Mouse (Mus musculus): ENCODE results near the gene Ivd. TPM values are rescaled to one million over a fixed set of nuclear protein-coding genes. Genes with fewer than 3 reads are reported as not detected.

Ivd gene
- total RNA-seq (2023) = 10 to 100 TPM; 29.2 to 30.5 TPM

GRCm38 (mm10) chr2:118861454-118862339, at the start of gene Ivd:
Gene Ivd, plus strand, starts transcription at chr2:118861954.

GRCm38 (mm10) chr2:118813981-118814836, 47.5 kb upstream of the Ivd start, which contains the start of gene Knstrn:
Gene Knstrn, plus strand, starts transcription at chr2:118814003.

DNA sequence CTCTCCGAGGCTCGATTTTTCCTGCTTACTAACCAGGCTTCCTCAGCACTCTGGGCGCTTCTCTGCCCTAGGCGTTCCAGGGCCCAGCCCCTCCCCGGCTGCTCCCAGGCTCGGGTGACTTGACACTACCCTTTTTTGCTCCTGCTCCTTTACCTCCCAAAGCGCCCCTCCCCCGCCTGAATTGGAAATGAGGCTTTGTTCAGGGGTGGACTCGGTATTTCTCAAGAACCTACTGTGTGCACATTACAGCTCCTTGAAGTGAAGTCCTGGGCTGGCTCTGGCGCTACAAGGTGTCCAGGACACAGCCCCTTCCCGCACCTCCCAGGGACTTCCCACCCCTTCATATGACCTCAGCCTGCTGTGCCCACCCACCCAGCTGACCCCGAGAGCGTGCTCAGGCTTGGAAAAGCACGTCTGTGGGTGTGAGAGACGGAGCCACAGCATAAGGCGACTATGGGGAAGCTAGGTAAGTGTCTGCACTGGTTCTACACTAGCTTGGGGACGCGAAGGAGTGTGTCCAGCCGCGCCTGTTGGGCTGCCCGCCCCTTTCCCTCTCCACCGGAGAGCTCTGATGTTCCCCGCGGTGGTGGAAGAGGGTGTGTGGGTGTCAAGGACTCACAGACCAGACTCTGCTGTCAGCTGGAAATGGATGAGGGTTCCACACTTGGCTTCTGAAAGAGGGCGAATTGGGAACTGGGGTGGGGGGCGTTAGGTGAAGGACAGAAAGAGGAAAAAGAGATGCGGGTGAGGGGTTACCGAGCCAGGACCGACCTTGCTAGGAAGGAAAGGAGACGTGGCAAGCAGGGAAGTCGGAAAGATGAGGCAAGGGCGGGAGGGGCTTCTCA, 38.4 kb downstream of the Ivd start, which contains the start of gene Bahd1:
Bahd1 (plus strand) TSS at position 397 of the 845 bp plus-strand sequence.

GRCm38 (mm10) chr2:118926361-118926997, 64.7 kb downstream of the Ivd start, which contains the start of gene Chst14:
Gene Chst14, plus strand, starts transcription at chr2:118926496.

Other genes starting within 250 kb of the Ivd start
- gene Pak6, start 198.7 kb upstream of the Ivd start, total RNA-seq (2023) = not detected
- gene Ankrd63, start 158.0 kb upstream of the Ivd start, total RNA-seq (2023) = under 1 TPM; 0.70 to 0.93 TPM
- 100 to 1,000 TPM; 163 to 171 TPM for gene Plcb2, start 133.5 kb upstream of the Ivd start, total RNA-seq (2023)
- 10 to 100 TPM; 12.9 to 13.3 TPM for gene Inafm2, start 116.2 kb upstream of the Ivd start, total RNA-seq (2023)
- gene Ccdc9b, start 99.3 kb upstream of the Ivd start, total RNA-seq (2023) = under 1 TPM; 0.20 to 0.33 TPM
- gene Phgr1, start 89.2 kb upstream of the Ivd start, total RNA-seq (2023) = not detected
- under 1 TPM in 1 of 2 experiments, not detected in 1; 0.04 TPM for gene Disp2, start 82.2 kb upstream of the Ivd start, total RNA-seq (2023)
- 10 to 100 TPM; 53.2 to 58.7 TPM for gene Knstrn, start 48.0 kb upstream of the Ivd start, total RNA-seq (2023)
- 10 to 100 TPM in 1 of 2 experiments, 1 to 10 TPM in 1; 8.5 to 11.6 TPM for gene Bahd1, start 38.4 kb downstream of the Ivd start, total RNA-seq (2023)
- gene Chst14, start 64.5 kb downstream of the Ivd start, total RNA-seq (2023) = 1 to 10 TPM; 3.4 TPM
- gene Ccdc32, start 167.4 kb downstream of the Ivd start, total RNA-seq (2023) = 1 to 10 TPM; 5.9 to 7.0 TPM
- gene Rpusd2, start 172.8 kb downstream of the Ivd start, total RNA-seq (2023) = 1 to 10 TPM; 2.6 to 3.1 TPM
- gene Knl1, start 185.2 kb downstream of the Ivd start, total RNA-seq (2023) = 10 to 100 TPM; 36.3 to 43.6 TPM